16 mouse cellular contexts compared by ENCODE assay signal in genomic region chr16:20638367-20638766, GRCm38 (mm10). TPM values are rescaled to one million over a fixed set of nuclear protein-coding genes. Genes with fewer than 3 reads are reported as not detected.
DNase-seq lines count a peak whose midpoint lies in the region; ATAC-seq lines count a peak whose summit lies in the region.
"Had no signal": no experiment of that assay in that cellular context is flagged by ENCODE, and none has a peak within 500 bp of the region (broad histone marks: within the 10 kb centered on the region; RNA-seq: fewer than 3 reads in every experiment).

No protein-coding gene starts in this region.

- ATAC-seq in midbrain, embryonic 11.5 days (ENCODE audit: low FRiP score) = no peak

- no peaks in the 10 kb centered on the region for H3K36me3 ChIP-seq in midbrain, embryonic 11.5 days (ENCODE audit: control insufficient read depth, insufficient read depth, low read length)
- H3K36me3 ChIP-seq in midbrain, embryonic 10.5 days = no peaks in the 10 kb centered on the region
- H3K36me3 ChIP-seq: heart, embryonic 10.5 days; limb, embryonic 12.5 days had no signal

- 85% methylated on average over 8 of the region's 8 CpGs for WGBS in midbrain, embryonic 11.5 days
- 83% methylated on average over 8 of the region's 8 CpGs for WGBS in midbrain, embryonic 10.5 days

- H3K9ac ChIP-seq in midbrain, embryonic 11.5 days (ENCODE audit: low read length) = no peak overlapping the region
- H3K9ac ChIP-seq: embryonic facial prominence, embryonic 13.5 days; limb, embryonic 12.5 days had no signal

- H3K4me1 ChIP-seq in midbrain, embryonic 11.5 days (ENCODE audit: control insufficient read depth, insufficient read depth, low read length) = no peaks in the 10 kb centered on the region
- 0 out of 2 replicates have a peak, but pooled peaks cover 3% of the 10 kb centered on the region for H3K4me1 ChIP-seq in midbrain, embryonic 10.5 days
- H3K4me1 ChIP-seq: heart, embryonic 10.5 days; limb, embryonic 12.5 days had no signal

- no peak overlapping the region for H3K27ac ChIP-seq in midbrain, embryonic 11.5 days (ENCODE audit: low read depth, low read length)
- no peak overlapping the region for H3K27ac ChIP-seq in midbrain, embryonic 10.5 days (replicated peaks)
- H3K27ac ChIP-seq: embryonic facial prominence, embryonic 13.5 days; heart, embryonic 10.5 days; limb, embryonic 12.5 days had no signal

- H3K4me2 ChIP-seq in midbrain, embryonic 11.5 days = no peak overlapping the region
- H3K4me2 ChIP-seq: embryonic facial prominence, embryonic 13.5 days; limb, embryonic 12.5 days had no signal

- H3K27me3 ChIP-seq in midbrain, embryonic 11.5 days (ENCODE audit: control insufficient read depth, insufficient read depth, low read length) = no peaks in the 10 kb centered on the region
- no peaks in the 10 kb centered on the region for H3K27me3 ChIP-seq in midbrain, embryonic 10.5 days (ENCODE audit: low read depth, poor library complexity, severe bottlenecking)
- H3K27me3 ChIP-seq: embryonic facial prominence, embryonic 13.5 days; limb, embryonic 12.5 days had no signal

- intact Hi-C loops in left cerebral cortex, postnatal 25 days (cut with DNase I) = no loop called here
- intact Hi-C loops in heart, postnatal 36 days (cut with DNase I) = no loop called here

- H3K9me3 ChIP-seq in midbrain, embryonic 11.5 days (ENCODE audit: control insufficient read depth, low read length) = no peaks in the 10 kb centered on the region
- no peaks in the 10 kb centered on the region for H3K9me3 ChIP-seq in midbrain, embryonic 10.5 days (replicated peaks)
- H3K9me3 ChIP-seq: embryonic facial prominence, embryonic 13.5 days; heart, embryonic 10.5 days; limb, embryonic 12.5 days had no signal

- no peak overlapping the region for H3K4me3 ChIP-seq in midbrain, embryonic 11.5 days (ENCODE audit: low read depth, low read length)
- no peak overlapping the region for H3K4me3 ChIP-seq in midbrain, embryonic 10.5 days
- H3K4me3 ChIP-seq: embryonic facial prominence, embryonic 13.5 days; heart, embryonic 10.5 days; limb, embryonic 12.5 days had no signal

- DNase-seq in cerebellum, postnatal 10 days = peak; percentile 73 to 78
- no peak for DNase-seq in cerebellum, postnatal 36 days
- peak; percentile 1 for DNase-seq in midbrain, embryonic 11.5 days (ENCODE audit: low spot score, missing footprints)
- no peak for DNase-seq in midbrain, embryonic 10.5 days (ENCODE audit: low spot score)
- peak; percentile 38 to 56 for DNase-seq in left cerebral cortex, postnatal 25 days (ENCODE audit: low spot score in 2 of 2)
- peak; percentile 77 for DNase-seq in right cerebral cortex, postnatal 4 days
- no peak for DNase-seq in heart, postnatal 36 days
- no peak for DNase-seq in adrenal gland, postnatal 25 days
- DNase-seq: cerebellum, adult 9-11 months; lung, adult 18-20 months; thymus, adult 2 months had no signal

RNA-seq across cellular contexts. Expression of gene Ece2, which starts 8.7 kb away (rescaled TPM):
- polyA plus RNA-seq in midbrain, embryonic 11.5 days (2014; fragmentation: Nextera tagmentation; extraction: Ambion mirVana) = 2.5 and 4.0 TPM in 2 replicates
- polyA plus RNA-seq in midbrain, embryonic 10.5 days (2016; fragmentation: Nextera tagmentation; extraction: Ambion mirVana) = 5.0 and 6.5 TPM in 2 replicates
- 10 to 100 TPM; 21.5 to 26.8 TPM for total RNA-seq in left cerebral cortex, postnatal 25 days (2021)
- total RNA-seq in heart, postnatal 36 days (2021) = 1 to 10 TPM in 1 of 2 experiments, under 1 TPM in 1; 0.41 to 1.2 TPM
- total RNA-seq in adrenal gland, postnatal 25 days (2021) = 11.4 and 15.0 TPM in 2 replicates

RNA-seq across cellular contexts. Expression of gene Psmd2, which starts 13.1 kb away (rescaled TPM):
- polyA plus RNA-seq in midbrain, embryonic 11.5 days (2014; fragmentation: Nextera tagmentation; extraction: Ambion mirVana) = 474 and 502 TPM in 2 replicates
- 527 and 536 TPM in 2 replicates for polyA plus RNA-seq in midbrain, embryonic 10.5 days (2016; fragmentation: Nextera tagmentation; extraction: Ambion mirVana)
- 100 to 1,000 TPM; 230 to 231 TPM for total RNA-seq in left cerebral cortex, postnatal 25 days (2021)
- total RNA-seq in heart, postnatal 36 days (2021) = 100 to 1,000 TPM; 214 to 216 TPM
- 279 and 296 TPM in 2 replicates for total RNA-seq in adrenal gland, postnatal 25 days (2021)

RNA-seq across cellular contexts. Expression of gene Camk2n2, which starts 17.3 kb away (rescaled TPM):
- 4.9 and 5.2 TPM in 2 replicates for polyA plus RNA-seq in midbrain, embryonic 11.5 days (2014; fragmentation: Nextera tagmentation; extraction: Ambion mirVana)
- 3.1 and 3.3 TPM in 2 replicates for polyA plus RNA-seq in midbrain, embryonic 10.5 days (2016; fragmentation: Nextera tagmentation; extraction: Ambion mirVana)
- total RNA-seq in left cerebral cortex, postnatal 25 days (2021) = 100 to 1,000 TPM; 151 to 168 TPM
- total RNA-seq in heart, postnatal 36 days (2021) = 1 to 10 TPM; 1.1 to 1.2 TPM
- 15.8 and 27.8 TPM in 2 replicates for total RNA-seq in adrenal gland, postnatal 25 days (2021)
- total RNA-seq: hematopoietic stem cell, adult 5-6 weeks had no signal

RNA-seq across cellular contexts. Expression of gene Alg3, which starts 26.8 kb away (rescaled TPM):
- polyA plus RNA-seq in midbrain, embryonic 11.5 days (2014; fragmentation: Nextera tagmentation; extraction: Ambion mirVana) = 54.6 and 55.1 TPM in 2 replicates
- 59.4 and 61.1 TPM in 2 replicates for polyA plus RNA-seq in midbrain, embryonic 10.5 days (2016; fragmentation: Nextera tagmentation; extraction: Ambion mirVana)
- 10 to 100 TPM; 12.9 to 14.4 TPM for total RNA-seq in left cerebral cortex, postnatal 25 days (2021)
- 1 to 10 TPM; 8.7 to 8.8 TPM for total RNA-seq in heart, postnatal 36 days (2021)
- total RNA-seq in adrenal gland, postnatal 25 days (2021) = 26.2 and 41.4 TPM in 2 replicates

RNA-seq across cellular contexts. Expression of gene Gm49333, which starts 27.0 kb away (rescaled TPM):
- polyA plus RNA-seq in midbrain, embryonic 11.5 days (2014; fragmentation: Nextera tagmentation; extraction: Ambion mirVana) = 0.50 TPM in 1 of 2 replicates, not detected in the other
- not detected in 2 replicates for polyA plus RNA-seq in midbrain, embryonic 10.5 days (2016; fragmentation: Nextera tagmentation; extraction: Ambion mirVana)
- not detected for total RNA-seq in left cerebral cortex, postnatal 25 days (2021)
- total RNA-seq in heart, postnatal 36 days (2021) = not detected
- not detected in 2 replicates for total RNA-seq in adrenal gland, postnatal 25 days (2021)
- total RNA-seq: hematopoietic stem cell, adult 5-6 weeks had no signal
- polyA plus RNA-seq: heart, embryonic 10.5 days; kidney, embryonic 16.5 days; limb, embryonic 12.5 days; thymus, adult 2 months had no signal

Comparison
In these comparisons a context has a peak if more than half of its experiments do, and no peak if none do; other contexts are left out.
1. DNase-seq: peak in cerebellum, postnatal 10 days (2 of 2), midbrain, embryonic 11.5 days (single experiment), left cerebral cortex, postnatal 25 days (2 of 2) and right cerebral cortex, postnatal 4 days (single experiment); none in cerebellum, postnatal 36 days (0 of 2), midbrain, embryonic 10.5 days (single experiment), heart, postnatal 36 days (0 of 2) and adrenal gland, postnatal 25 days (single experiment).